Mouse (Mus musculus) CH12.LX (cell line): ENCODE measurements around the gene Zc3h6.

Experiments
- CTCF ChIP-seq, 2 experiments: IDR thresholded peaks in 1 of 2; conservative IDR thresholded peaks in 1 of 2; 2 replicates each; pipeline ENCODE4 v1.5.1; 2011 to 2012; ENCODE audit warnings: low read depth in 2 of 2, low read length in 2 of 2, improper control_type of control experiment in 1 of 2, inconsistent platforms in 1 of 2, mild to moderate bottlenecking in 1 of 2, moderate library complexity in 1 of 2
- RCOR1 ChIP-seq: conservative IDR thresholded peaks from 2 replicates; pipeline ENCODE4 v1.6.1; 2012; ENCODE audit warnings: low read depth, mild to moderate bottlenecking, inconsistent platforms, low read length, improper control_type of control experiment

DNA sequence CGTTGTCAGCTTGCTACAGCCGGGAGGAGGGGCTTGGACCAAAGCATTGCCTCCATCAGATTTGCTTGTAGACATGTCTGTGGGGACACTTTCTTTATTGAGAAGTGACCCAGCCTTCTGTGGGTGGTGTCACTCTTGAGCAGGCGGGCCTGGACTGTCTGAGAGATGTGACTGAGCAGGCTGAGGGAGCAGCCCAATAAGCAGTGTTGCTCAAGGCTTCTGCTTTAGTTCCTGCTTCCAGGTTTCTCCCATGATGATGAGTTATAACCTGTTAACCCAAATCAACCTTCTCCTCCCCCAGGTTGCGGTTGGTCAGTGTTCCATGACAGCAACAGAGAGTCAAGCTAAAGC lies 79.6 kb downstream of the Zc3h6 start:
- no peak for TF ChIP-seq CTCF (conservative IDR thresholded peaks at IDR 0.05 in 1 of 2, IDR thresholded peaks at IDR 0.05 in 1 of 2; ENCODE audit: low read depth in 2 of 2, low read length in 2 of 2)
- TF ChIP-seq RCOR1, result no peak
